Comparison of ENCODE assay signal across 8 mouse cellular contexts in the genomic region with DNA sequence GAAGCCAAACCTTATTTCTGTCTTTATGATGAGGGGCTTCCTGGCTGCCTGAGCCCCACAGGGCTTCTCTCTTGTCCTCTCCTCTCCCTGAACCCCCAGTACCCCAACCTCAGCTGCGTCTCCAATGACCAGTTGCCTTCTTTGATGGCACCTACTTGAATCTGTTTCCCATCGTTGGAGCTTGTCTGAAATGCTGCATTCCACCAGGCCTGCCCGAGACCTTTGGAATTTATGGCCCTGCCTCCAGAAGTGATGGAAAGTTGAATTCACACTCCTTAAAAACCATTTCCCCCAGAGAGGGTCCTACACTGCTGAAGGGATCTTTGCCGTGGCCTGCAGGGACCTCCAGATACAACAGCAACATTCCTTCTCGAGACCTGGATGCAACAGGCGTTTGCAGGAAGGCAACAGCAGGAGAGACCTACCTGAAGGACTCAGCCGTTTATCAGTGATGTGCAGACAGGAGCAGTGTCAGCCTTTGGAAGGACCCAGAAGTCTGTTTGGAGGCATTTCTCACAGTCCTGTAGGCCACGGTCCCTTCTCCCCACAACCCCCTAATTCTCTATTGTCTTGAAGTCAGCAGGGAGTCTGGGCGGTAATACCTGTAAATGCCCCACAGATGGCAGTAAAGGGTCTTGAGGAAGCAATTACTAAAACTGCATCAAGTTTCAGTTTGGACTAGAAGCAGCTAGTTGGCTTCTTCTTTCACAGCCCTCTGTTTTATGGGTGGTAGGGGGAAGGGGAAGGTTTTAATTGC. TPM values are rescaled to one million over a fixed set of nuclear protein-coding genes. Genes with fewer than 3 reads are reported as not detected.
DNase-seq lines count a peak whose midpoint lies in the region; ATAC-seq and TF ChIP-seq lines count a peak whose summit lies in the region.

No protein-coding gene starts in this region.

- peak overlapping the region; percentile 29 for H3K4me2 ChIP-seq in kidney, embryonic 16.5 days (replicated peaks; ENCODE audit: low read depth, low read length)
- no peak overlapping the region for H3K4me2 ChIP-seq in liver, embryonic 14.5 days (ENCODE audit: low read depth)

- TF ChIP-seq EP300 in liver, embryonic 14.5 days (IDR thresholded peaks at IDR 0.05; ENCODE audit: low read depth) = no peak

- H3K27ac ChIP-seq in kidney, embryonic 16.5 days (ENCODE audit: low read length) = no peak overlapping the region
- H3K27ac ChIP-seq in liver, embryonic 14.5 days = no peak overlapping the region

- peak; percentile 35; the same call in 1 of the 2 replicates for ATAC-seq in kidney, embryonic 16.5 days (ENCODE audit: low FRiP score, low TSS enrichment)
- no peak for ATAC-seq in liver, embryonic 14.5 days (ENCODE audit: insufficient read depth)

- peak; percentile 24 to 78 for DNase-seq in adrenal gland, adult (ENCODE audit: inconsistent age in 2 of 2, low spot score in 1 of 2)
- no peak for DNase-seq in adrenal gland, postnatal 4 days (ENCODE audit: low spot score in 2 of 2)
- peak; percentile 31 for DNase-seq in 3134 (ENCODE audit: extremely low read depth, insufficient read length, low spot score)
- peak; percentile 45 for DNase-seq in adrenal gland, postnatal 14 days
- peak; percentile 17 to 52 for DNase-seq in frontal cortex, postnatal 36 days (ENCODE audit: low spot score in 2 of 2)
- DNase-seq in liver, embryonic 14.5 days (ENCODE audit: low read depth in 3 of 3, low spot score in 3 of 3) = peak in 2 of 3 experiments; percentile 33 to 37
- peak; percentile 58 for DNase-seq in retina, postnatal 7 days (ENCODE audit: low read depth, low spot score)

- H3K9me3 ChIP-seq in kidney, embryonic 16.5 days (ENCODE audit: low read length) = peaks cover 3% of the 10 kb centered on the region; the same call in 1 of the 2 replicates
- no peaks in the 10 kb centered on the region for H3K9me3 ChIP-seq in liver, embryonic 14.5 days (ENCODE audit: control insufficient read depth, low read length)

- peak overlapping the region; percentile 61 for H3K9ac ChIP-seq in kidney, embryonic 16.5 days (replicated peaks; ENCODE audit: low read length)
- no peak overlapping the region for H3K9ac ChIP-seq in liver, embryonic 14.5 days (replicated peaks)

- H3K4me3 ChIP-seq in kidney, embryonic 16.5 days (ENCODE audit: low read length) = peak overlapping the region; percentile 25
- no peak overlapping the region for H3K4me3 ChIP-seq in liver, embryonic 14.5 days (ENCODE audit: insufficient read depth in 1 of 2, low read depth in 2 of 2, low read length in 2 of 2)

- peak; percentile 54 for TF ChIP-seq CTCF in liver, embryonic 14.5 days (IDR thresholded peaks at IDR 0.05; ENCODE audit: low read depth)

- H3K36me3 ChIP-seq in kidney, embryonic 16.5 days (ENCODE audit: insufficient read depth, low read length) = no peaks in the 10 kb centered on the region
- H3K36me3 ChIP-seq in liver, embryonic 14.5 days (replicated peaks; ENCODE audit: control insufficient read depth, insufficient read depth, low read depth) = no peaks in the 10 kb centered on the region

- 13% methylated on average over 9 of the region's 9 CpGs for WGBS in kidney, embryonic 16.5 days
- 33% methylated on average over 9 of the region's 9 CpGs for WGBS in liver, embryonic 14.5 days (ENCODE audit: insufficient replicate concordance)

- H3K4me1 ChIP-seq in kidney, embryonic 16.5 days (ENCODE audit: insufficient read depth, low read length) = peaks cover 6% of the 10 kb centered on the region; the same call in 1 of the 2 replicates
- no peaks in the 10 kb centered on the region for H3K4me1 ChIP-seq in liver, embryonic 14.5 days (replicated peaks; ENCODE audit: control insufficient read depth in 2 of 2, insufficient read depth in 2 of 2, low read length in 1 of 2)

- H3K27me3 ChIP-seq in kidney, embryonic 16.5 days (ENCODE audit: insufficient read depth, low read length) = no peaks in the 10 kb centered on the region
- H3K27me3 ChIP-seq in liver, embryonic 14.5 days (ENCODE audit: control insufficient read depth, insufficient read depth, low read length) = no peaks in the 10 kb centered on the region

RNA-seq across cellular contexts. Expression of gene Llph, which starts 20.3 kb away (rescaled TPM):
- total RNA-seq in adrenal gland, postnatal 4 days (2021) = 10 to 100 TPM; 22.6 to 22.9 TPM
- 30.3 and 37.1 TPM in 2 replicates for total RNA-seq in adrenal gland, postnatal 14 days (2021)
- polyA plus RNA-seq in kidney, embryonic 16.5 days (2015; fragmentation: Nextera tagmentation; extraction: Ambion mirVana) = 45.1 and 54.1 TPM in 2 replicates
- 11.6 and 33.6 TPM in 2 replicates for polyA plus RNA-seq in liver, embryonic 14.5 days (2012; rRNA removed)
- polyA plus RNA-seq in liver, embryonic 14.5 days (2014; fragmentation: Nextera tagmentation; extraction: Ambion mirVana) = 31.9 and 32.2 TPM in 2 replicates

RNA-seq across cellular contexts. Expression of gene Irak3, which starts 45.2 kb away (rescaled TPM):
- total RNA-seq in adrenal gland, postnatal 4 days (2021) = 1 to 10 TPM; 2.0 to 2.2 TPM
- total RNA-seq in adrenal gland, postnatal 14 days (2021) = 3.3 and 6.5 TPM in 2 replicates
- polyA plus RNA-seq in kidney, embryonic 16.5 days (2015; fragmentation: Nextera tagmentation; extraction: Ambion mirVana) = 0.95 and 1.3 TPM in 2 replicates
- polyA plus RNA-seq in liver, embryonic 14.5 days (2012; rRNA removed) = 0.70 and 0.78 TPM in 2 replicates
- 0.85 and 1.4 TPM in 2 replicates for polyA plus RNA-seq in liver, embryonic 14.5 days (2014; fragmentation: Nextera tagmentation; extraction: Ambion mirVana)

RNA-seq across cellular contexts. Expression of gene Tmbim4, which starts 45.8 kb away (rescaled TPM):
- total RNA-seq in adrenal gland, postnatal 4 days (2021) = 100 to 1,000 TPM; 117 TPM
- total RNA-seq in adrenal gland, postnatal 14 days (2021) = 114 and 117 TPM in 2 replicates
- polyA plus RNA-seq in kidney, embryonic 16.5 days (2015; fragmentation: Nextera tagmentation; extraction: Ambion mirVana) = 208 and 218 TPM in 2 replicates
- polyA plus RNA-seq in liver, embryonic 14.5 days (2012; rRNA removed) = 40.1 and 52.9 TPM in 2 replicates
- 80.4 and 82.2 TPM in 2 replicates for polyA plus RNA-seq in liver, embryonic 14.5 days (2014; fragmentation: Nextera tagmentation; extraction: Ambion mirVana)

Comparison
In these comparisons a context has a peak if more than half of its experiments do, and no peak if none do; other contexts are left out.
1. DNase-seq: peak in adrenal gland, adult (2 of 2), 3134 (single experiment), adrenal gland, postnatal 14 days (single experiment), frontal cortex, postnatal 36 days (2 of 2), liver, embryonic 14.5 days (2 of 3) and retina, postnatal 7 days (single experiment); none in adrenal gland, postnatal 4 days (0 of 2).